Mouse (Mus musculus) liver, postnatal 0 days (tissue): ENCODE data around the gene Sel1l3. TPM values are rescaled to one million over a fixed set of nuclear protein-coding genes. Genes with fewer than 3 reads are reported as not detected.

Experiments
- ATAC-seq: fragments of 200-750 bp; cut with Nextera tagmentation; 2 replicates; pipeline ENCODE4 v1.8.0; 2017; ENCODE audit warnings: mild to moderate bottlenecking, moderate library complexity
- DNase-seq: peaks from one replicate; pipeline ENCODE4 v3.0.0-alpha.2; 2016
- H3K27ac ChIP-seq: fragments of 300-500 bp; sonication (generic); 2 replicates; pipeline ENCODE4 v1.5.1; 2014; ENCODE audit warnings: antibody characterized with exemption, moderate library complexity, mild to moderate bottlenecking, low read depth
- H3K27me3 ChIP-seq: fragments of 300-500 bp; sonication (generic); 2 replicates; pipeline ENCODE4 v1.6.1; 2014; ENCODE audit warnings: low read length, control low read depth, mixed read lengths; ENCODE audit not compliant: insufficient read depth
- H3K36me3 ChIP-seq: fragments of 300-500 bp; sonication (generic); replicated peaks from 2 replicates; pipeline ENCODE4 v1.6.1; 2014; ENCODE audit warnings: mild to moderate bottlenecking, control low read depth, low read length, moderate library complexity, mixed read lengths; ENCODE audit not compliant: insufficient read depth
- H3K4me1 ChIP-seq: fragments of 300-500 bp; sonication (generic); 2 replicates; pipeline ENCODE4 v1.6.1; 2014; ENCODE audit warnings: antibody characterized with exemption, mild to moderate bottlenecking, control low read depth; ENCODE audit not compliant: insufficient read depth
- H3K4me2 ChIP-seq: fragments of 300-500 bp; sonication (generic); 2 replicates; pipeline ENCODE4 v1.6.1; 2014; ENCODE audit warnings: low read depth, mild to moderate bottlenecking, low read length, moderate library complexity, mixed read lengths
- H3K4me3 ChIP-seq: fragments of 300-500 bp; sonication (generic); 2 replicates; pipeline ENCODE4 v1.5.1; 2014; ENCODE audit warnings: low read depth, low read length
- H3K9ac ChIP-seq: fragments of 300-500 bp; sonication (generic); replicated peaks from 2 replicates; pipeline ENCODE4 v1.6.1; 2014; ENCODE audit warnings: mild to moderate bottlenecking, moderate library complexity
- H3K9me3 ChIP-seq: fragments of 300-500 bp; sonication (generic); 2 replicates; pipeline ENCODE4 v1.6.1; 2016; ENCODE audit warnings: mild to moderate bottlenecking, control low read depth, low read length, mixed read lengths
- CTCF ChIP-seq: sonication (generic); IDR thresholded peaks from 2 replicates; pipeline ENCODE4 v1.5.1; 2016; ENCODE audit warnings: antibody characterized with exemption, low read depth
- EP300 ChIP-seq: IDR thresholded peaks from 2 replicates; pipeline ENCODE4 v1.6.1; 2016; ENCODE audit warnings: antibody characterized with exemption, low read depth, mild to moderate bottlenecking
- WGBS: fragments of 180-500 bp; shearing (Covaris S2); extraction: QIAGEN DNeasy Blood & Tissue Kit; methylation state at CpG from one replicate; pipeline ENCODE4 v1.1.7; 2014; ENCODE audit not compliant: insufficient replicate concordance; 5-methylcytosine and 5-hydroxymethylcytosine counted together
- polyA plus RNA-seq: library from polyadenylated mRNA; unstranded; fragments of >200 nt; fragmentation: Nextera tagmentation; extraction: Ambion mirVana; gene quantifications from 2 replicates; pipeline ENCODE4 v1.2.1, GENCODE M21; 2015

Sel1l3 gene
- polyA plus RNA-seq, 1 experiment from 2014 or later = 0.93 TPM

GRCm38 (mm10) chr5:53210481-53210880 is 3.2 kb downstream of the Sel1l3 start:
- H3K4me3 ChIP-seq = no peak overlapping the region
- no peak overlapping the region for H3K4me2 ChIP-seq
- H3K9ac ChIP-seq = no peak overlapping the region
- peaks cover 35% of the 10 kb centered on the region for H3K27me3 ChIP-seq
- DNase-seq (no peak), ATAC-seq (no peak)
- no peak overlapping the region for H3K27ac ChIP-seq
- no peaks in the 10 kb centered on the region for H3K36me3 ChIP-seq
- no peaks in the 10 kb centered on the region for H3K9me3 ChIP-seq
- WGBS = 71% methylated on average over 4 of the region's 4 CpGs
- H3K4me1 ChIP-seq = peaks cover 5% of the 10 kb centered on the region
- TF ChIP-seq EP300 = no peak
- TF ChIP-seq CTCF = no peak

DNA sequence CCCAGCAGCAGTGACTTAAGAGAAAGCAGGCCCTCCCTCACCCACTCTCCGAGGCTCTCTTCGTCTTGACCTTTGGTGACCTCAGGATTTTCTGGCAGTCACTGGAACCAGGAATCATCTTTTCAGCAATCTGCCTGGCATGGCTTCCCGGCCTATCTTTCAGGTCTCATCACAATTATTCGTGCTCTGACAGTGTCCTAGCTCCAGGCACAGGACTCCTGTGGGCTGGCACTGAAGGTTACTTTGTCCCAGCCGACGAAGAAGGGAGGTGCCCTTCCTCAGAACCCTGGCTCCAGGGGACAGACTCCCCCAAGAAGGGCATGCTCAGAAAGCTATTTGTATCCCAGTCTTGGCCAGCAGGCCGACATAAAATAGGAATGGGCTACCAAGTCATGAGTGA is 4.0 kb downstream of the Sel1l3 start:
- Histone ChIP-seq H3K4me2 (no peak overlapping the region), H3K27ac (no peak overlapping the region), H3K27me3 (peaks cover 35% of the 10 kb centered on the region), H3K9me3 (no peaks in the 10 kb centered on the region), H3K9ac (no peak overlapping the region), H3K4me3 (no peak overlapping the region), H3K4me1 (peaks cover 5% of the 10 kb centered on the region), H3K36me3 (no peaks in the 10 kb centered on the region)
- ATAC-seq (no peak), DNase-seq (no peak)
- 65% methylated on average over 7 of the region's 7 CpGs for WGBS
- TF ChIP-seq CTCF (no peak), EP300 (no peak)

DNA sequence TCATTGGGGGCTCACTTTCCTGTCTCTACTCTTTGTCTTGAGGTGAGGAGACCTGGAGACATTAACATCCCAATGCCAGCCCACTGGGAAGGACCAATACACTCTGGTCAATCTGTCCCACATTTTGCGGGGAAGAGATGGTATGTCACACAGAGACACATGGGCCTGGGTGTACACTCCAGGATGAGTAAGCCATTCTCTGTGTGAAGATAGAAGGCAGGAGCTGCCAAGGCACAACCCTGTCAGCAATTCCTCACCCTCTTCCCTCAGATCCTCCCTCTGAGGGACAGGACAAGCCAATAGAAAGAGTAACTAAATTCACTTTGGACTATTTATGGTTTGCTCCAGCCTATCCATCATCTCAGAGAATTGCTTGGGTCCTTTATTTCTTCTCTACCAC is 5.0 kb downstream of the Sel1l3 start:
- Histone ChIP-seq H3K9me3 (no peaks in the 10 kb centered on the region), H3K27ac (no peak overlapping the region), H3K27me3 (peaks cover 27% of the 10 kb centered on the region), H3K36me3 (no peaks in the 10 kb centered on the region), H3K4me3 (no peak overlapping the region), H3K4me2 (no peak overlapping the region), H3K9ac (no peak overlapping the region), H3K4me1 (peaks cover 5% of the 10 kb centered on the region)
- DNase-seq = no peak
- no peak for ATAC-seq
- 56% methylated on average over 1 of the region's 1 CpGs for whole genome bisulfite sequencing
- TF ChIP-seq EP300 = no peak
- TF ChIP-seq CTCF = no peak

- H3K27ac ChIP-seq = no peak overlapping the region
- ATAC-seq (no peak), DNase-seq (no peak)
- H3K4me2 ChIP-seq = no peak overlapping the region
- TF ChIP-seq CTCF (no peak), EP300 (no peak)
- no peaks in the 10 kb centered on the region for H3K4me1 ChIP-seq
- H3K27me3 ChIP-seq = peaks cover 8% of the 10 kb centered on the region
- no peaks in the 10 kb centered on the region for H3K36me3 ChIP-seq
- H3K9me3 ChIP-seq = no peaks in the 10 kb centered on the region
- WGBS = 66% methylated on average over 5 of the region's 5 CpGs
- H3K4me3 ChIP-seq = no peak overlapping the region
- no peak overlapping the region for H3K9ac ChIP-seq
Observed at GRCm38 (mm10) chr5:53206575-53206974, 7.2 kb downstream of the Sel1l3 start.

DNA sequence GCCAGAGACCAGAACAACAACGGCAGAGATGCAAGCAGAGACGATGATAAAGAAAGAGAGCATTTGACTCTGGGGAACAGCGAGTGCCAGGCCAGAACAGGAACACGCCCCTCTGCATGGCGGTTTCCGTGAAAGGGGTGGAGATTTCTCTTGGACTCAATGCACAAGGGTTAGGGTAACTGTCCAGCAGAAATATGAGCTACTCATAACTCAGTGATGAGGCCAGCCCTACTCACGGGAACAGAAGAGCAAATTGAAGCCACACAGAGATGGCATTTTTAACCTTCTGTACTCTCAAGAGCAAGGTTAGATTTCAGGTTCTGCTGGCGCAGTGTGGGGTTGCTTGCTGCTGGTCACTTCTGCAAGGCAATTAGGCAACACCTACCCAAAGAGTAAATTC is 11.0 kb downstream of the Sel1l3 start:
- Histone ChIP-seq H3K27ac (no peak overlapping the region), H3K4me2 (no peak overlapping the region), H3K4me1 (no peaks in the 10 kb centered on the region), H3K36me3 (no peaks in the 10 kb centered on the region), H3K9ac (no peak overlapping the region), H3K4me3 (no peak overlapping the region), H3K9me3 (no peaks in the 10 kb centered on the region), H3K27me3 (no peaks in the 10 kb centered on the region)
- DNase-seq = no peak
- ATAC-seq = no peak
- TF ChIP-seq EP300 = no peak
- TF ChIP-seq CTCF = no peak
- 44% methylated on average over 8 of the region's 8 CpGs for WGBS

- no peak for TF ChIP-seq EP300
- no peak for TF ChIP-seq CTCF
- H3K27ac ChIP-seq = no peak overlapping the region
- no peaks in the 10 kb centered on the region for H3K27me3 ChIP-seq
- no peaks in the 10 kb centered on the region for H3K9me3 ChIP-seq
- H3K4me3 ChIP-seq = no peak overlapping the region
- ATAC-seq (no peak), DNase-seq (no peak)
- H3K4me2 ChIP-seq = no peak overlapping the region
- WGBS = 83% methylated on average over 10 of the region's 10 CpGs
- no peaks in the 10 kb centered on the region for H3K4me1 ChIP-seq
- no peak overlapping the region for H3K9ac ChIP-seq
- H3K36me3 ChIP-seq = no peaks in the 10 kb centered on the region
Observed at GRCm38 (mm10) chr5:53200825-53201224, 12.9 kb downstream of the Sel1l3 start.

GRCm38 (mm10) chr5:53198408-53198807 is 15.3 kb downstream of the Sel1l3 start:
- H3K9me3 ChIP-seq = no peaks in the 10 kb centered on the region
- no peaks in the 10 kb centered on the region for H3K4me1 ChIP-seq
- ATAC-seq (no peak), DNase-seq (no peak)
- TF ChIP-seq CTCF = no peak
- no peak for TF ChIP-seq EP300
- no peak overlapping the region for H3K4me2 ChIP-seq
- no peaks in the 10 kb centered on the region for H3K27me3 ChIP-seq
- 57% methylated on average over 1 of the region's 1 CpGs for WGBS
- no peak overlapping the region for H3K9ac ChIP-seq
- H3K27ac ChIP-seq = no peak overlapping the region
- H3K36me3 ChIP-seq = no peaks in the 10 kb centered on the region
- H3K4me3 ChIP-seq = no peak overlapping the region
